Comparison of ENCODE assay signal across 15 mouse cellular contexts in genomic region chr11:107731498-107731897, GRCm38 (mm10). TPM values are rescaled to one million over a fixed set of nuclear protein-coding genes. Genes with fewer than 3 reads are reported as not detected.
DNase-seq lines count a peak whose midpoint lies in the region; ATAC-seq and TF ChIP-seq lines count a peak whose summit lies in the region.
"Had no signal": no experiment of that assay in that cellular context is flagged by ENCODE, and none has a peak within 500 bp of the region (broad histone marks: within the 10 kb centered on the region; RNA-seq: fewer than 3 reads in every experiment).

No protein-coding gene starts in this region.

- DNase-seq in frontal cortex, postnatal 36 days (ENCODE audit: low spot score in 2 of 2): no peak
- peak; percentile 74 for DNase-seq in lung, postnatal 0 days (ENCODE audit: low spot score)
- no peak for DNase-seq in lung, postnatal 10 days
- peak; percentile 76 for DNase-seq in NIH3T3 (ENCODE audit: low read depth)
- no peak for DNase-seq in B cell, adult 2 months
- DNase-seq in right cerebral cortex, postnatal 10 days (ENCODE audit: low spot score in 2 of 2): no peak
- DNase-seq: liver, postnatal 0 days; right cerebral cortex, postnatal 4 days had no signal

- no peak overlapping the region for H3K4me2 ChIP-seq in lung, postnatal 0 days (replicated peaks; ENCODE audit: low read depth, low read length)
- H3K4me2 ChIP-seq in myocyte (ENCODE audit: low read depth): peak overlapping the region; percentile 73
- H3K4me2 ChIP-seq: heart, embryonic 13.5 days; hindbrain, embryonic 15.5 days; limb, embryonic 13.5 days had no signal

- no peak for TF ChIP-seq EP300 in lung, postnatal 0 days (IDR thresholded peaks at IDR 0.05)

- H3K79me2 ChIP-seq in myocyte (ENCODE audit: control insufficient read depth, insufficient read depth): no peaks in the 10 kb centered on the region

- H3ac ChIP-seq in myocyte (ENCODE audit: control insufficient read depth, insufficient read length): no peak overlapping the region

- no peak for TF ChIP-seq CTCF in lung, postnatal 0 days (IDR thresholded peaks at IDR 0.05)

- H3K27me3 ChIP-seq in lung, postnatal 0 days (replicated peaks; ENCODE audit: insufficient read depth, low read length): no peaks in the 10 kb centered on the region
- no peaks in the 10 kb centered on the region for H3K27me3 ChIP-seq in myocyte (ENCODE audit: control insufficient read depth, insufficient read depth, insufficient read length)
- H3K27me3 ChIP-seq: hindbrain, embryonic 15.5 days; limb, embryonic 13.5 days had no signal

- no peaks in the 10 kb centered on the region; the same call in 1 of the 2 replicates for H3K4me1 ChIP-seq in lung, postnatal 0 days (ENCODE audit: insufficient read depth, low read depth, low read length)
- H3K4me1 ChIP-seq: forebrain, embryonic 10.5 days; heart, embryonic 13.5 days; hindbrain, embryonic 15.5 days; limb, embryonic 13.5 days had no signal

- no peak overlapping the region for H3K27ac ChIP-seq in lung, postnatal 0 days (ENCODE audit: low read length)
- H3K27ac ChIP-seq: forebrain, embryonic 10.5 days; heart, embryonic 13.5 days; hindbrain, embryonic 15.5 days; limb, embryonic 13.5 days had no signal

- H3K4me3 ChIP-seq in lung, postnatal 0 days (ENCODE audit: low read depth, low read length): no peak overlapping the region
- H3K4me3 ChIP-seq in myocyte: no peak overlapping the region
- H3K4me3 ChIP-seq: forebrain, embryonic 10.5 days; heart, embryonic 13.5 days; hindbrain, embryonic 15.5 days; limb, embryonic 13.5 days had no signal

- H3K36me3 ChIP-seq in lung, postnatal 0 days (ENCODE audit: insufficient read depth, low read length): no peaks in the 10 kb centered on the region
- H3K36me3 ChIP-seq in myocyte (ENCODE audit: control insufficient read depth, insufficient read depth): no peaks in the 10 kb centered on the region
- H3K36me3 ChIP-seq: heart, embryonic 13.5 days had no signal

- TF ChIP-seq POLR2A in myocyte (IDR thresholded peaks at IDR 0.05; ENCODE audit: insufficient read length, low read depth): no peak

- no peaks in the 10 kb centered on the region for H3K9me3 ChIP-seq in lung, postnatal 0 days (ENCODE audit: low read length)
- H3K9me3 ChIP-seq: forebrain, embryonic 10.5 days; heart, embryonic 13.5 days; hindbrain, embryonic 15.5 days; limb, embryonic 13.5 days had no signal

- WGBS in lung, postnatal 0 days: 55% methylated on average over 5 of the region's 5 CpGs

- H3K9ac ChIP-seq in lung, postnatal 0 days (replicated peaks; ENCODE audit: low read depth): no peak overlapping the region
- H3K9ac ChIP-seq: heart, embryonic 13.5 days; hindbrain, embryonic 15.5 days; limb, embryonic 13.5 days; liver, postnatal 0 days had no signal

- ATAC-seq in frontal cortex, adult (ENCODE audit: low TSS enrichment): peak; percentile 29; the same call in 1 of the 2 replicates
- peak; percentile 27; the same call in 1 of the 2 replicates for ATAC-seq in lung, postnatal 0 days
- ATAC-seq: liver, postnatal 0 days had no signal

TF ChIP-seq in myocyte, 11 proteins besides CTCF, POLR2A, EP300 and RAD21:
- peak; percentile 79 to 99 (median 91) for TF ChIP-seq MYOD1 (IDR thresholded peaks at IDR 0.05; ENCODE audit: control insufficient read depth in 1 of 3, insufficient read length in 2 of 3, low read depth in 2 of 3)
- no peak for TF ChIP-seq USF1 (IDR thresholded peaks at IDR 0.05; ENCODE audit: low read depth)
- TF ChIP-seq E2F4 (IDR thresholded peaks at IDR 0.05; ENCODE audit: insufficient read depth): no peak
- TF ChIP-seq TCF3 (IDR thresholded peaks at IDR 0.05; ENCODE audit: insufficient read length, low read depth): peak; percentile 82
- peak; percentile 26 for TF ChIP-seq SRF (IDR thresholded peaks at IDR 0.05; ENCODE audit: control insufficient read depth, insufficient read length, low read depth)
- no peak for TF ChIP-seq MAX (IDR thresholded peaks at IDR 0.05; ENCODE audit: low read depth)
- TF ChIP-seq MYOG (IDR thresholded peaks at IDR 0.05; ENCODE audit: control insufficient read depth in 1 of 3, insufficient read depth in 1 of 3, insufficient read length in 2 of 3, low read depth in 2 of 3): peak; percentile 92 to 99 (median 97)
- TF ChIP-seq POLR2AphosphoS2 (IDR thresholded peaks at IDR 0.05; ENCODE audit: insufficient read length, low read depth): no peak
- TF ChIP-seq TCF12 (IDR thresholded peaks at IDR 0.05; ENCODE audit: insufficient read depth, poor library complexity, severe bottlenecking): peak; percentile 86
- TF ChIP-seq CEBPB (IDR thresholded peaks at IDR 0.05; ENCODE audit: insufficient read depth, poor library complexity, severe bottlenecking): peak; percentile 38; the same call in 1 of the 2 replicates
- no peak for TF ChIP-seq REST (IDR thresholded peaks at IDR 0.05; ENCODE audit: insufficient read depth, insufficient read length)

RNA-seq across cellular contexts. Expression of gene Cacng1, which starts 15.2 kb away (rescaled TPM):
- polyA plus RNA-seq in lung, postnatal 0 days (2015; fragmentation: Nextera tagmentation; extraction: Ambion mirVana): 0.14 and 1.6 TPM in 2 replicates
- 603 TPM for polyA plus RNA-seq in myocyte (2012; fragmentation: generic; extraction: Trizol)
- polyA plus RNA-seq: forebrain, embryonic 10.5 days; stomach, embryonic 14.5 days had no signal

Comparison
In these comparisons a context has a peak if more than half of its experiments do, and no peak if none do; other contexts are left out.
1. DNase-seq: peak in lung, postnatal 0 days (single experiment) and NIH3T3 (single experiment); none in frontal cortex, postnatal 36 days (0 of 2), lung, postnatal 10 days (single experiment), B cell, adult 2 months (0 of 2) and right cerebral cortex, postnatal 10 days (0 of 2).
2. RNA of gene Cacng1, which starts 15.2 kb away (polyA plus RNA-seq): 603 TPM in myocyte (single experiment); 0.14 to 1.6 TPM in lung, postnatal 0 days; every median in the first group is over 100 times any median in the second.